Mouse (Mus musculus): ENCODE measurements at regions not wholly inside any gene's neighbourhood (a gene's known extent, or its start where the extent isn't known, plus 50 kb on each side); places are given as distances from the start of the nearest gene placed in this dataset.

- TF ChIP-seq CTCF (IDR thresholded peaks at IDR 0.05; ENCODE audit: extremely low read depth, insufficient read depth, insufficient read length, insufficient replicate concordance) (no peak), POLR2A (IDR thresholded peaks at IDR 0.05; ENCODE audit: low read depth, low read length) (no peak)
Observed at GRCm38 (mm10) chr13:97453469-97453868, 212.6 kb downstream of the Enc1 start.
